Mouse (Mus musculus) lung, postnatal 0 days (tissue): ENCODE results near the gene Lacc1.
A peak's percentile ranks its signal among the peaks of the same experiment; 100 is the strongest.

Experiments
- CTCF ChIP-seq: IDR thresholded peaks from 2 replicates; pipeline ENCODE4 v1.5.1; 2016; ENCODE audit warnings: antibody characterized with exemption, mild to moderate bottlenecking
- EP300 ChIP-seq: IDR thresholded peaks from 2 replicates; pipeline ENCODE4 v1.6.1; 2016; ENCODE audit warnings: antibody characterized with exemption, mild to moderate bottlenecking, control low read depth

GRCm38 (mm10) chr14:77036226-77037046 lies at the start of gene Lacc1, which contains the start of gene Ccdc122:
- TF ChIP-seq CTCF, result peak; percentile 71
- no peak for TF ChIP-seq EP300
